Mouse (Mus musculus): ENCODE measurements at regions not wholly inside any gene's neighbourhood (a gene's known extent, or its start where the extent isn't known, plus 50 kb on each side); places are given as distances from the start of the nearest gene placed in this dataset.

DNA sequence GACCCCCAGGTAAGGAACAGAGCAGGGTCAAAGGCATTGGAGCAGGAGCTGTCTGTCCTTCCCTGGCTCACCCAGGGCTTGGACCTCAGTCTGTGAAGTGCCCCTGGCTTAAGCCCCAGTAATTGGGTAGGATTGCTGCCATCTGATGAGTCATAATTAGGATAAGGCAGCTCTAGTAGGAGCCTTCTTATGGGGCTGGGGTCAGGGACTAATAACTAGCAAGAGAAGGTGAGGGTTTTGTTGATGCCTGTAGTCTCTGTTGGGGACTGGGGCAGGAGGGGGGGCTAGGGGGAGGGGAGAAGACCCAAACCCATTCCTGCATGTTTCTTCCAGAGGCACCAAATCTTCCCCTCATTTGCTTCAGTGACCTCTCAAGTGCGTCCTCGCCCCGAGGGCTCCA is 172.4 kb upstream of the Mki67 start:
- no peak for DNase-seq (ENCODE audit: low read depth)

DNA sequence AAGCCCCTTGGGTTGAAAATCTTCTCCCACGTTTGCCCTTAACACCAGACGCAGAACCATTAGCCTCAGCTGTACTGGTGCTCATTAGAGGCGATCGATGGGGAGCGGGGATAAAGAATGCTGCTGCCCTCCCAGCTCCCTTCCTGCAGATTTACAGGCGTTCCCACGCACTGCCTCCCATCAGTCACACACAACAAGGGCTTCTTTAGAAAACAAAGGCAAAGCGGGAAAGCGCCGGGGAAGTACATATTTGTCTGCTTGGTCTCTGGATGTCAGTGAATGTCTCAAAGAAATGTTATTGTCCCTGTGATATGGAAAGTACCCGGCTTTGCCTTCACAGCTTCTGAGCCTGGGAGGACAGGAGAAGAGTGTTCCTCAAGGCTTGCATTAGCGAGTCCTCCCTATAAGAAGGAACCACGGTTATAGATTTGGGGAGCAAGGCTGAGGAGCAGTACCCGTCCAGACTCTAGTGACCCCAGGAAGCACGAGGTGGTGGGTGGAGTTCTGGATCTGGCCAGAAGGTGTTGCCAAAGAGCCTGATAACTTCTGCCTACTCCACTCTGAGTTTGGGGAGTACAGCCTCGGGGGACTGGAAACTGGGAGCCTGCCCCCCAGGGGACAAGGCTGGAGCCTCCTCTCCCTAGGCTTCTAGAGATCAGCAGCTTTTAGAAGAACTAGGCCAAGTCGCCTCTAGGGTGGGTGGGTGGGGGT is 173.0 kb upstream of the Mki67 start:
- no peak for DNase-seq (ENCODE audit: low read depth)

DNA sequence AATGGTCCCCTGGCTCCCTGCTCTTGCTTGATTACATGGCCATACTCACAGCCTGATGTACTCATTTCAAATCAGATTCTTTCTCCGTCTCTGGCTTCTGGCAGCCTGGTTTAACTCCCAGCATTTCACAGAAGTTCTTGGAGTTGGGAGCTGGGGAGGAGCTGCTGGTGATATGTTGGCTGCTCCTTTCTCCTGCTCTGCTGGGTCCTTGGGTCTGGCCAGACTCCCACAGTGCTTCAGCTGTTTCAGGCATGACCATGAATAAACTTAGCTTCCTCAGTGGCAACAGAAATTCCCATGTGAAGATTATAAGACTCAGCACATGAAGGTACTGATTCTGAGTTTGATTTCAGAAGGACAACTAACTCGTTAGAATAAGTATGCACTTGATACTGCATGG is 182.7 kb upstream of the Mki67 start:
- no peak for DNase-seq (ENCODE audit: low read depth)

DNA sequence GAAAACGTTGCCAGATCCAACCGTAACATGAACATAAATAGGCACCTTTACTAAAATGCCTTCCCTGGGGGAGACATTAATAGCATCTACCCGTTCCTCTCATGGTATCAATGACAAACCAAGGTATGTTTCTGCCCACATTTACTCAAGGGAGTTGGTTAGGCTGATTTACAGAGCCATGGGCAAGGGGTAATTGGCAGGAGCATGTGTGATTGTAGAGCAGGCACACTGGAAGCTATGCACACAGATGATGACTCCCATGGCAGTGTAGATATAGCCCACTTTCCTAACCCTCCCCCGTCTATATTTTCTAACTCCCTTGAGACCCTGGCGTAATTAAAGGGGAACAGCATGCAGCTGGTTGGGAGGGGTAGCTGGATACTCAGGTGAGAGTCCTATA is 183.6 kb upstream of the Mki67 start:
- no peak for DNase-seq (ENCODE audit: low read depth)

DNA sequence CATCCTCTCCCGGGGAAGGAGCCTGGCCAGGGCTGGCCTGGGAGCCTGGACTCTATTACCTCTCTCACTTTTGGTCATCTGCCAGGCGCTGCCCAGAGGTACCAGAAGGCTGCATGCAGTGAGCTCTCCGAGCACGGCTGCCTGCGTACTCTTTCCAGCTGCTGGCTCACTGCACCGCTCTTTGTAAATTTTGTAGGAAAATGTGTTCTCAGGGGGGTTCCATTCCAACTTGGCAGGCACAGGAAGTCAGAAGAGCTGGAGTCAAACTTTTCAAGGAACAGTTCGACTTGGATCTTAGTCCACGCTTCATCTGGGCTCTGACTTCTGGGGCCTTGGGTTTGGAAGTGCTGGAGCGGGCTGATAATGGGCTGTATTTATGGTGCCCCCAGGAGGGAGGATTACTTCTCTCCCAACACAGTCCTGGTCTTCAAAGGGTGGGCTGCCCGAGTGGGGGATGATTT is 184.7 kb upstream of the Mki67 start:
- no peak for DNase-seq (ENCODE audit: low read depth)

DNA sequence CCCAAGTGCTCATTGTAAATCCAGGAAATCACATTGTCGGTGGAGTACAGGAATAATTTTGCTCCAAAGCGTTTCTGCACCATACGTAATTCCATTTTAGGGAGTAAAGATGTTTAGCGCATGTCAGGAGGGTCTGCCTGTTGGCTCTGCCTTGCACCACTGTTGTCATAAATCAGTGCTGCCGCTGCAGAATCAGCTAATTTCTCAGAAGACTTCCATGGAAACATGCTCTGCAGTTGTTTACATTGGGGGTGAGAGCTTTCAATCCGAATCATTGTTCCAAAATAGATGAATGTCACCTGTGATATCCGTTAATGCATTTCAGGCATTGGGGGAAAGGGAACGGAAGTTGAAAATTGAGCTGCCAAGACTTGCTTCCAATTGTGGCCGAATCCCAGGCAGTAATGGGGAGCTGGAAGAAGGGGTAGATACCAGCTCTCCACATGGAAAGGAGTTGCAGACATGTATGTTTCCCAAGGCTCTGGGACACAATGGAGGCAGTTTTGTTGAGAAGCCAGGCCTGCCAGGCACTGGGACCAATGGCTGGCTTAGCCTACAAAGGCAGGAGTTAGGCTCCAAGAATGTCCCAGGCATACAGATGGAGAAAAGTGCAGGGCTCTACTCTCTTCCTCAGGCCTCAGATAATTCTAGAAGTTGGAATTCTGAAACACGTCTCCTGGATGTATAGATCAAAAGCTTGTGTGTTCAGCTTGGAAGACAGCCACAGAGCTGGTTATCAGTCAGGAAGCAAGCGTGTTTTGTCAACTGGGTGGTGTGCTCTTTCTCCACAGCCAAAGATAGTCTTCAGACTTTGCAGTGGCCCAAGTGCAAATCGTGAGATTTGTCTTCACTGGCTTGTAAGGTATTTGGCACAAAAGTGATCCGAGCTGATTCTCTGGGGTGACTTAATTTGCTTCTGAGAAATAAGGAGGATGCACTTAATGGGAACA is 186.2 kb upstream of the Mki67 start:
- DNase-seq (ENCODE audit: low read depth): no peak

DNA sequence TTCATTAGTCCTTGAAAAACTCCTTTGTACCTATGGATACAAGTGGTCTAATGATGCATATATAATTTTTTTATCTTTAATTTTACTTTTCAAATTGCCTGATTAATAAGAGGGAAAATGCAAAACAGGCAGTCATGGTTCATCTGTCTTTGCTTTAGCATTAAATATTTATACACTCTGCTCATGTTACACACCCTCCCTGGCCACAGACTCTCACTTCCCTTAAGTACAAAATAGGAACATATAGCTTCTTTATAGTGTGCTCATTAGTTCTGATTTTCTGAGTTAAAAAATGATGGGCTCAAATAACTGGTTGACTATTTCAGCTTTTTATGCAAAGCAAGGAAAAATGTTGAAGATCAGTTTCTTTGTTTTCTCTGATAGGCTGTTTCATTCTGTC is 195.2 kb upstream of the Mki67 start:
- no peak for DNase-seq (ENCODE audit: low read depth)

DNA sequence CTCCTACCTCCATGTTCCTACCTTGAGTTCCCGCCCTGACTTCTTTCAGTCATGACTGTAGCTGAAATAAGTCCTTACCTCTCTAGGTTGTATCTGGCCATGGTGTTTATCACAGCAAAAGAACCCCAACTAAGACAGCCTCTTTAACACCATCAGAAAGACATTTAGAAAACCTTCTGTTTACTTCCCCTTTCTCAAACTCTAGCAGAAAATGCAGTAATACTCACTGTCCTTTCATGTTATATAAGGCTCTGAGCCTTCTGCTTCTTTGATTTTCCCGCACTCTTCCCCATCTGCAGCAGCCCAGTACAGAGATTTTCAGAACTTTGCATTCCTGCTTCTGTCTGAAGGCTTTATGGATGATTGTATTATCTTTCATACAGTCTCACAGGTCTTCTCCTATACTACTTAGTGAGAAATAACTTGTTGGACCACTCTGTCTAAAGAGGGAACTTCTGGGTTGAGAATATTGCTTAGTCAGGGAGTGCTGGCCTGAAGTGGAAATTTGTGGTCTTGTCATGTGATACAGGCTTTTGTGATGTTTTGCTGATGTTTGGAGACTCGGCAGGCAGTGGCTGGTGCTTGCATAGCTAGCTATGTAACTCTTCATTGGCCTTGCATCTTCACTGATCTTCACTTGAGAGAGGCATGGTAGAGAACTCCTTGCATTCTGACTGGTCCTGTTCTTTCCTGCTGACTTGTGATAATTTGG is 197.9 kb upstream of the Mki67 start:
- DNase-seq (ENCODE audit: low read depth): no peak

DNA sequence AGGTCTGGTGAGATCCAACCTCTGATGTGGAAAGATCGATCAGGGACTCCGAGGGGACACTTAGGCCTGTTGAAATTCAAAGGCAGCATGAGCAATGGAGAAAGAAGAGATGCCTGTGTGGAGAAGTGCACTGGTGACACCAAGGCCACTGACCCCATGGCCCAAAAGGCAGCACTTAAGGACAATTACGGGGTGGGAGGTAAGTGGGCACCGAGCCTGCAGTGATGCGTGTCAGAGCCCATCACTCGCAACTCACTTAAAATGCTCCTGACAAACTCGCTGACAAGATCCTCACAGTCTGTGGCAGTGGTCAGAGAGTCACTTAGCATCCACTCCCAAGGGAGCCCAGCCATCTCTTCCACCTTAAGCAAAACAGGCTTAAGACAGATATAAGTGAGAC is 207.7 kb upstream of the Mki67 start:
- DNase-seq (ENCODE audit: low read depth): no peak

DNA sequence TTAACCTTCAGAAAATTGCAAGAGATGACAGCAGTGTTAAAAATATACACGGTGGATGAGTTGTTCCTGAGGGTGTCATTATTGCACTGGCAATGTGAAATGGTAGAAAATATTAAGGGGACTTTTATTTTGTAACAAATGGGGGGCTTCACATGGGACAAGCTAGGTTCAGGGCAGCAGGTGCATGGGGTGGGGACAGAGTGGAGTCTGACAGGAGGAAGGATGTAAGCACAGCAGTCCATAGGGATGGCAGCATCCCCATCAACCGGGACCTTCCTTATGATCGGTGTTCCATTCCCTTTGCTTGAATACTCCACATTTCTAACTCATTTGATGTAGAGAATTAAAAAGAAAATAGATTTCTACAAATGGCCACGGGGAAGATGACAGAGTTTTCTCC is 208.5 kb upstream of the Mki67 start:
- no peak for DNase-seq (ENCODE audit: low read depth)

DNA sequence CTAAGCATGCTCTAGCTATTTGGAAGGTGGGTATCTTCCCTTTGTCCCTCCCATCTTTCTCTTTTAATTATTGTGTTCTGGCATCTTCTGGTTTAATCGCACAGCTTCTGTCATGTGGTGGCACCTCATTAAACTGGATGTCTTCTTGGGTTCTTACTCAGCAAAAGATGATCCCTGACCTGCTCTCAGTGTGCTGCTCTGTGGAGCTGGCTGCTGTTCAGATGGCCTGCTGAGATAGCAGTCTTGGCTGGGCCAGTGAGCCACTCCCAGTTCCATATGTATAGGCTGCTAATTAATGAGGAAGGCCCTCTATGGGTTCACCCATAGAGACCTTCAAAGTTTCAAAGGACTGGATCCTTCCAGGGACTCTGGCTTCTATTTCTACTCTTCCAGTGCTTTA is 213.9 kb upstream of the Mki67 start:
- no peak for DNase-seq (ENCODE audit: low read depth)

DNA sequence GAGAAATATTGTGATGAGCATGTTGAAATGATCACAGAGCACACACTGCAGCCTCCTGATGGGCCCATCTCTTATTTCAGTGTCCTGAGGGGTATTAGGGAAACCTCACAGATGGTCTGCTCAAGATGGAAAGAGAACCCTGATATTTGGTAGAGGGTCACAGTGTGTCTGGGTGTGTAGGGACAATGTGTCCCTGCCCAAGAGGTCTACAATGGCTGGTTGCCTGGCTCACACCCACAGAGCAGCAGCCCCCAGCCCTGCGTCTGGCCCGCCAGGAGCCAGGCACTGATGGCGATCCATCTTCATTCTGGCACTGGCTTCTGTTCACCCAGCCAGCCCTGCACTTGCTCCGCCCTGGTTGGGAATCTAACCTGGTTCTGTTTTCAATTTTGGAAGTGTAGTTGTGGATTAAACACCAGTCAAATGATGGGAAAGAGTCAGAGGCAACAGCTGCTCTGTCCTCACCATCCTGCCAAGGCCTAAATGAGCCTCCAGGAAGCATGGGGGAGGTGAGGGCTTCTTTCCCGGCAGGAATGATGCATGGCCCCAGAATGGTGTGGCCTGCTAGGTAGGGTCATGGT is 216.5 kb upstream of the Mki67 start:
- no peak for DNase-seq (ENCODE audit: low read depth)

DNA sequence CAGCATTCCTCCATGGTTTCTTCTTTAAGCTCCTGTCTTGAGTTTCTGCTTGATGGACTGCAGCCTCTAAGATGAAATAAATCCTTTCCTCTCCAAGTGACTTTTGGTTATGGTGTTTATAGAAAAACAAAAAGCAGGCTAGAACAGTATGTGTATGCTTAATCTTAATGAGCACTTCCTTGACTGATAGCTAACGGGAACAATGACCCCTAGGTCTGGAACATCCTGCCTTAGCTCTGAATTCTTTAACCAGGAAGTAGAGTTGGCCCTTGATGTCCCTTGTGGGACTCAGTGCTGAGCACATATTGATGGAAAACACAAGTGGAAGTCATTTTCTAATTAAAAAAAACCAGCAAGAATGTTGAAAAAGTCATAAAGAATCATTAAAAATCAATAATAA is 219.0 kb upstream of the Mki67 start:
- DNase-seq (ENCODE audit: low read depth): no peak

DNA sequence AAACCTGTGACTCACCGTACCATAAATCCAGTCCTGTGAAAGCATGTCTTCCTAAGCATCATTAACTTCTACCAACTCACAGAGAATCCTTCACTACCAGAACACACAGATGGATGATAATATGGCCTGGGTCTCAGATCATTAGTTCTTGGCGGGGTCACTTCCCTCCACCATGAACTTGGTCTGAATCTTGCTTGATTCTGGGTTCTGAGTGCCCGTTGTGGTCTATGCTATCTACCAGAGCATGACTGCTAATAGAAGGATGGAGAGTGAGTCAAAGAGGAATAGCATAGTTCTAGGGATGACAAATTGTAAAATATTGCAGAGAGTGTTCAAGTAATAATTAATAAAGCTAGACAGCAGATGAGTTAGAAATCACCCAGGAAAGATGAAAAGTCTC is 221.3 kb upstream of the Mki67 start:
- no peak for DNase-seq (ENCODE audit: low read depth)

DNA sequence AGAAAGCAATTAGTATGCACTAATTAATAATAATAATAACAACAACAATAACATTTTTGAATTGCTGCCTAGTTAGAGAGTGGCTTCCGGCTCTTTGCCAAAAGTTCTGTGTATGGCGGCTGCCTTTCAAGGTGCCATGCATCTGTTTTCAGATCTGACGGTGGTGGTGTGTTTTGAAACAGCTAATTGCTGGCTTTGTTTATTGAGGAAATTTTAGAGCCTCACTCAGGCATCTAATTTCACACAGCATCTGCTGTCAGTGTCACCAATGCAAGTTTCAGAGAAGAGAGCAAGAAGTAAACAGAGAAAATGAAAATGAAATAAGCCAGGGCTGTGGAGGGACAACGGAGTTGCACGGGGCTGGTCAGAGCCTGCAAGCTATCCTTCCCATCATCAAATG is 223.2 kb upstream of the Mki67 start:
- no peak for DNase-seq (ENCODE audit: low read depth)

DNA sequence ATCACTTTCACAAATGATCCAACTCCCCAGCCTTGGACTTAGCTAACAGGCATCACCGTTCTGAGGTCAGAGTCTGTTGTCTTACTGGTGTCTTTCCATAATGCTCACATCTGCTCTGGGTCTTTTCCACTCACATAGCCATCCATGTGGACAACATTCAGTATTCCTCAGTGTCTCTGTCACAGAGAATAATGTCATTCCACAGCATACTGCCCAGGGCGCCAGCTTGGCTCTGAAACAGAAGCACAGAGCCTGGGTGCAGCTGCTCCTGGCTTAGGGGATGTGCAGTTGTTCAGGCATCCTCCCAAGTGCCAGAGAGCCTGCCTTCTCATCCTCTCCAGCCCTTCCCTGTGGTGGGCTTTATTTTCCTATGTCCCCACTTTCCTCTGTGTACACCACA is 226.7 kb upstream of the Mki67 start:
- no peak for DNase-seq (ENCODE audit: low read depth)

DNA sequence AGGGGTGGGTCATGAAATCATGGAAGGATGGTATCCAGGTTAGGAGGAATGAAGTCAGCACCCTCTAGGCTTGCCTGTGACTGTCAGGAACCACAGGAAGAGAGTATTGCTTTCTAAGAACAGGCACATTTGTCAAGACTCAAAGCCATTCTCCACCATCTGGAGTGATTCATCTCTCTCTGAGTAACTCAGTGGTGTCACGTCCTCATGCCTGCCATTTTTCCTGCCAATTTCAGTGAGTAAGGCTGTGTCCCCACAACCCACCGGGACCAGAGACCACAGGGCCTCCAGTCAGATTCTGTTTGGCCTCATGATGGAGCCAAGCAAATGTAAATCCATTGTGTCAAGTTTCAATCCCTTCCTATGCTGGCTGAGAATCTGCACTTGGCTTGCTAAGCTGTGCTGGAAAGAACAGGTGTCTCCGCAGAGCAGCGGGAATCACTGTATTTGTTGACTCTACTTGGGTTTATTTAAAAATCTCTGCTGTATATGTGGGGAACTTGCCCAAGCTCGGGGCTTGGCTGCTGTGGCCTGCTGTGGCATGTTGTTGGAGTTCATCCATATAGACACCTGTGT is 230.0 kb upstream of the Mki67 start:
- no peak for DNase-seq (ENCODE audit: low read depth)

DNA sequence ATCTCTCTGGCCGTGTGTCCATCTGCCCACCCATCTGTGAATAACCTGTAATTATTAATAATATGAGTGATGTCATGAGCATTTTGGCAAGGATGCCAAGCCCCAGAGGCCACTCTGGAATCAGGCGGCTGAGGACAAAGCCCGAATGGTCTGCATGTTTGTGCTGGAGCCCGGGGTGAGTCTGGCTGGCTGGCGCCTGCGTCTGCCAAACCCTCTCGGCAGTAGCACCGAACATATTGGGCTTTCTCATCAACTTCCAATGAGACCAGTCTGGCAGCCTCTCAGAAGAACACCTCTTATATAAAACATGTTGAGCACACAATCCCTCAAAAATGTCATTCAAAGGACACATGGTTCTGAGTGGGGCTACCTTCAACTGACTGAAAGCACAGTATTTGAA is 244.9 kb upstream of the Mki67 start:
- DNase-seq (ENCODE audit: low read depth): no peak

DNA sequence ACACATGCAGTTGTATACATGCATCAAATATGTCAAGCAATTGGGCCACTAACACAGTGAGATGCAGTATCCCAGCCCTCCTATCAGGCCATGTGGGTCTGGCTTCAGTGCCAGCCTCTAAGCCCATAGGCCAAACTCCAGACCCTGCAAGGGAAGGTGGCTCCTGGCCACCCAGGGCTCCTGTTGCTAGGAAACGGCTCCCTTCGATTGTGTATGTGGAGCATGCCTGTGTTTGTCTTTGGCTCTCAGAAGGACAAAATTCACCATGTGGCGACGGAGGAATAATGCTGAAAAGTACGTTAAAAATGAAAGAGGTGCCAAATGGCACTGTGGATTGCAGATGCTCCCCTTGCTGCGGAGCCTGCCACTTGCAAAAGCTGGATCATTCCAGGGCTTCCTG is 249.4 kb upstream of the Mki67 start:
- no peak for DNase-seq (ENCODE audit: low read depth)

DNA sequence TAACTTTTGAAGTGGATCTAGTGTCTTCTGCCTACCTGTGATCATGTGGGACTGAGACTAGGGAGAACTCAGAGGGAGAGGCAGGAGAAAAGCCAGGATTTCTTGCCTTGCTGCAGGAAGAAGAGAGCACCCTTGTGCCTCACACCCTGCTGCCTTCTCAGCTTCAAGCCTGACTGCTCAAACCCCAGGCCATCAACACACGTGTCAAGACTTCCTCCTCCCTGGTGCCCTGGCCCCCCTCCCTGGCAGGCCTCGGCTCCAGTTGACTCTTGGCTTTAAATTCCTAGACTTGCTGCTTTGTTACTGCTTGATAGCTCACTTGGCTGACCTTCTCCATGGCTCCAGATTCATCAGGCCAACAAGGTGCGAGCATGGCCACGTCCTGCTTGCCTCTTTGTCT is 250.1 kb upstream of the Mki67 start:
- DNase-seq (ENCODE audit: low read depth): no peak

DNA sequence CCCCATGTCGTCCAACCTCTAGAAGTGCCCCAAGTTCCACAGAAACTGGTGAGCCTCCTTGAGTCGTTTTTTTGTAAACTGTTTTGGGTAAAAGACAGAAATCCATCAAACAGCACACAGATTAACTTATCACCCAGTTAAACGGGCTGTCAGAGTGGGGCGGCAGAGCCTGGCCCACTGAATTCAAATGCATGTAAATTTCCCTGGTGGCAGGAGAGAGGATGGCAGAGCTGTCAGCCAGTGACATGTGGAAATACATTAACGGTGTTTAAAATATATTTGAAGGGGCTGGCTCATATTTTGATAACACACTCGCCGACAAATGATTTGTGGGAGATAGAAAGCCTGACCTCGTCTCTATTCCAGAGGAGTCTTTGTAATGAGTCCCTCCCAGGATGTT is 252.5 kb upstream of the Mki67 start:
- no peak for DNase-seq (ENCODE audit: low read depth)

DNA sequence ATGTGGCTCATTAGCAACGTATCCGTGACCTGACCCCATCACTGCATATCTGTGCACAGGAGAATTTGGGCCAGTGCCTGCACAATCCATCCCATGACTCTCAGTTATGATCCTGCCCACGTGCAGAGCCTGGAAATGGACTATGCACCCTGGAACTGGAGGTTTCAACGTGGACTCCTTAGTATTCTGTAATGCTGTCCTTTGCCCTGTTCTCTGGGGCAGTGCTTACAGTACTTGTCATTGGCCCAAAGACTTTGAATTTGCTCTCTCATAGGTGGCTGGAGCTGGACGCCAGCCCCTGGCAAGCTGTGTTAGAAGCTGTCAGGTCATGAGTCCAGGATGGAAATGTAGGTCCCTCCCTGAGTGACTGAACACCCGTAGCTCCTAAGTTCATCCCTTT is 269.9 kb upstream of the Mki67 start:
- DNase-seq (ENCODE audit: low read depth): no peak
